Mouse (Mus musculus) small intestine, adult 2 months (tissue): ENCODE data around the gene Csf3.

Experiments used
- CTCF ChIP-seq: fragments of 200-500 bp; IDR thresholded peaks from 2 replicates; pipeline ENCODE4 v1.5.1; 2012; ENCODE audit warnings: low read depth, mild to moderate bottlenecking, control low read depth, inconsistent platforms, low read length, moderate library complexity, mixed read lengths; ENCODE audit not compliant: insufficient replicate concordance, insufficient read length; ENCODE audit errors: extremely low read depth
- POLR2A ChIP-seq: fragments of 200-500 bp; IDR thresholded peaks from 2 replicates; pipeline ENCODE4 v1.6.1; 2012; ENCODE audit warnings: low read depth, mild to moderate bottlenecking, control low read depth, inconsistent platforms, low read length, moderate library complexity

GRCm38 (mm10) chr11:98725926-98726506 is 25.0 kb downstream of the Csf3 start:
- no peak for TF ChIP-seq POLR2A
- TF ChIP-seq CTCF = no peak
